Mouse (Mus musculus) macrophage (primary cell): ENCODE measurements around the gene Hsp90aa1. TPM values are rescaled to one million over a fixed set of nuclear protein-coding genes. Genes with fewer than 3 reads are reported as not detected.
"Not testable (repeated sequence)": the region's sequence is repeated elsewhere in the genome, so short reads cannot be mapped to it uniquely, and the experiment has no call there.

Source experiments
- H3K27ac ChIP-seq: fragments of 350-480 bp; formaldehyde crosslinking; 2 replicates; pipeline ENCODE4 v1.9.0; 2021
- H3K36me3 ChIP-seq: fragments of 350-480 bp; formaldehyde crosslinking; 2 replicates; pipeline ENCODE4 v1.9.0; 2021; ENCODE audit errors: inconsistent target
- H3K4me3 ChIP-seq: fragments of 350-480 bp; formaldehyde crosslinking; 2 replicates; pipeline ENCODE4 v1.9.0; 2021; ENCODE audit errors: inconsistent target
- H3K79me2 ChIP-seq: fragments of 350-480 bp; formaldehyde crosslinking; 2 replicates; pipeline ENCODE4 v1.9.0; 2021; ENCODE audit errors: inconsistent target
- WGBS: methylation state at CpG from one replicate; pipeline ENCODE4 v1.1.7; 2026; ENCODE audit warnings: inconsistent platforms; ENCODE audit not compliant: missing documents; 5-methylcytosine and 5-hydroxymethylcytosine counted together
- polyA plus RNA-seq: library from polyadenylated mRNA; stranded (reverse); fragments of 250-400 nt; gene quantifications from 3 replicates; pipeline ENCODE4 v1.2.4, GENCODE M21; 2018; ENCODE audit warnings: inconsistent platforms
- total RNA-seq, 78 experiments: library from RNA; depleted of rRNA; stranded (reverse); fragments of 250-400 nt; gene quantifications; 1 replicate in 9 of 78; 2 replicates in 24 of 78; 3 replicates in 43 of 78; 4 replicates in 2 of 78; pipeline ENCODE4 v1.2.4; 2018; ENCODE audit warnings: inconsistent platforms in 56 of 78

Hsp90aa1 gene
- 100 to 1,000 TPM in 8 of 26 experiments, 10 to 100 TPM in 18; 32.1 to 205 (median 72.0) TPM for total RNA-seq (2018; cell fraction: chromatin; rRNA removed)
- 100 to 1,000 TPM; 196 to 384 (median 264) TPM for total RNA-seq (2018; cell fraction: cytosol; rRNA removed)
- 100 to 1,000 TPM in 24 of 26 experiments, 10 to 100 TPM in 2; 70.2 to 285 (median 139) TPM for total RNA-seq (2018; cell fraction: nucleus; rRNA removed)
- 118 to 318 TPM (median 290 TPM) in 3 replicates for polyA plus RNA-seq

- Histone ChIP-seq H3K36me3 (no peaks in the 10 kb centered on the region), H3K27ac (peak within 1 kb of the TSS; percentile 64), H3K79me2 (no peaks in the 10 kb centered on the region), H3K4me3 (no peak within 1 kb of the TSS)
- 62% methylated on average over 4 of the region's 4 CpGs for WGBS
Measured at GRCm38 (mm10) chr12:110702556-110702955, at the start of gene Hsp90aa1. TSS of gene Hsp90aa1 (minus strand) at chr12:110702728.

- no peak overlapping the region for H3K27ac ChIP-seq
- H3K79me2 ChIP-seq = peaks cover 100% of the 10 kb centered on the region
- 21% methylated on average over 10 of the region's 10 CpGs for WGBS
- H3K36me3 ChIP-seq = peaks cover 7% of the 10 kb centered on the region; the same call in 1 of the 2 replicates
- no peak overlapping the region for H3K4me3 ChIP-seq
Measured at GRCm38 (mm10) chr12:110750770-110751439, 48.4 kb upstream of the Hsp90aa1 start.

GRCm38 (mm10) chr12:110738158-110738921, 35.8 kb upstream of the Hsp90aa1 start:
- peaks cover 55% of the 10 kb centered on the region for H3K79me2 ChIP-seq
- H3K4me3 ChIP-seq = peak overlapping the region; percentile 74
- no peaks in the 10 kb centered on the region for H3K36me3 ChIP-seq
- peak overlapping the region; percentile 71 for H3K27ac ChIP-seq
- under 1% methylated on average over 62 of the region's 72 CpGs for whole genome bisulfite sequencing

GRCm38 (mm10) chr12:110737170-110738157, 34.9 kb upstream of the Hsp90aa1 start, which contains the start of gene Wdr20:
TSS of gene Wdr20 (plus strand) at chr12:110737944.
- Histone ChIP-seq H3K4me3 (peak within 1 kb of the TSS; percentile 74), H3K27ac (peak within 1 kb of the TSS; percentile 71), H3K79me2 (peaks cover 47% of the 10 kb centered on the region), H3K36me3 (no peaks in the 10 kb centered on the region)
- WGBS = 1% methylated on average over 69 of the region's 69 CpGs

- peak overlapping the region; percentile 63 for H3K4me3 ChIP-seq
- H3K36me3 ChIP-seq = no peaks in the 10 kb centered on the region
- peaks cover 38% of the 10 kb centered on the region for H3K79me2 ChIP-seq
- 10% methylated on average over 4 of the region's 4 CpGs for WGBS
- H3K27ac ChIP-seq = no peak overlapping the region
Measured at GRCm38 (mm10) chr12:110736641-110737040, 34.1 kb upstream of the Hsp90aa1 start.

- H3K27ac ChIP-seq, H3K79me2 ChIP-seq, H3K4me3 ChIP-seq, H3K36me3 ChIP-seq: not testable (repeated sequence)
- 80% methylated on average over 1 of the region's 3 CpGs for WGBS
Measured at GRCm38 (mm10) chr12:110733254-110733653, 30.7 kb upstream of the Hsp90aa1 start.

- 38% methylated on average over 1 of the region's 1 CpGs for WGBS
- Histone ChIP-seq H3K79me2 (no peaks in the 10 kb centered on the region), H3K36me3 (no peaks in the 10 kb centered on the region), H3K4me3 (no peak overlapping the region), H3K27ac (no peak overlapping the region)
Measured at GRCm38 (mm10) chr12:110726428-110726827, 23.9 kb upstream of the Hsp90aa1 start.

- no peak overlapping the region for H3K27ac ChIP-seq
- 80% methylated on average over 5 of the region's 5 CpGs for WGBS
- H3K36me3 ChIP-seq = no peaks in the 10 kb centered on the region
- no peak overlapping the region for H3K4me3 ChIP-seq
- H3K79me2 ChIP-seq = no peaks in the 10 kb centered on the region
Measured at GRCm38 (mm10) chr12:110725489-110725888, 23.0 kb upstream of the Hsp90aa1 start.

- Histone ChIP-seq H3K79me2 (no peaks in the 10 kb centered on the region), H3K27ac (no peak overlapping the region), H3K36me3 (no peaks in the 10 kb centered on the region), H3K4me3 (no peak overlapping the region)
- WGBS = 100% methylated on average over 4 of the region's 5 CpGs
Measured at GRCm38 (mm10) chr12:110725051-110725450, 22.5 kb upstream of the Hsp90aa1 start.

- H3K4me3 ChIP-seq = no peak overlapping the region
Measured at GRCm38 (mm10) chr12:110716004-110716403, 13.5 kb upstream of the Hsp90aa1 start.

GRCm38 (mm10) chr12:110714215-110714614, 11.7 kb upstream of the Hsp90aa1 start:
- whole genome bisulfite sequencing = 39% methylated on average over 6 of the region's 6 CpGs
- H3K27ac ChIP-seq = no peak overlapping the region
- H3K79me2 ChIP-seq = no peaks in the 10 kb centered on the region
- no peak overlapping the region for H3K4me3 ChIP-seq
- no peaks in the 10 kb centered on the region for H3K36me3 ChIP-seq

More at GRCm38 (mm10) chr12:110716004-110716403, 13.5 kb upstream of the Hsp90aa1 start:
- H3K27ac ChIP-seq = no peak overlapping the region
- H3K79me2 ChIP-seq = no peaks in the 10 kb centered on the region
- no peaks in the 10 kb centered on the region for H3K36me3 ChIP-seq
- WGBS = 78% methylated on average over 5 of the region's 5 CpGs

- no peak overlapping the region for H3K27ac ChIP-seq
- WGBS = 91% methylated on average over 6 of the region's 6 CpGs
- no peaks in the 10 kb centered on the region for H3K36me3 ChIP-seq
- H3K4me3 ChIP-seq = no peak overlapping the region
- H3K79me2 ChIP-seq = no peaks in the 10 kb centered on the region
Measured at GRCm38 (mm10) chr12:110713784-110714183, 11.3 kb upstream of the Hsp90aa1 start.

GRCm38 (mm10) chr12:110711270-110711669, 8.7 kb upstream of the Hsp90aa1 start:
- Histone ChIP-seq H3K27ac (no peak overlapping the region), H3K79me2 (no peaks in the 10 kb centered on the region), H3K36me3 (no peaks in the 10 kb centered on the region), H3K4me3 (no peak overlapping the region)
- 92% methylated on average over 5 of the region's 5 CpGs for WGBS

- H3K4me3 ChIP-seq = no peak overlapping the region
- H3K79me2 ChIP-seq = no peaks in the 10 kb centered on the region
- 90% methylated on average over 7 of the region's 7 CpGs for WGBS
- peak overlapping the region; percentile 92 for H3K27ac ChIP-seq
- no peaks in the 10 kb centered on the region for H3K36me3 ChIP-seq
Measured at GRCm38 (mm10) chr12:110707451-110707850, 4.9 kb upstream of the Hsp90aa1 start.
